Mouse (Mus musculus): Measurements from ENCODE around the gene Mcrip2.

- TF ChIP-seq EP300 (IDR thresholded peaks at IDR 0.05; ENCODE audit: low read depth) (no peak), CTCF (IDR thresholded peaks at IDR 0.05; ENCODE audit: low read depth) (peak; percentile 27; the same call in 1 of the 2 replicates)
Measured at GRCm38 (mm10) chr17:25879261-25879660, 10.7 kb upstream of the Mcrip2 start.

All from heart, postnatal 0 days (tissue).